Mouse (Mus musculus): ENCODE measurements around the gene Cggbp1. TPM values are rescaled to one million over a fixed set of nuclear protein-coding genes. Genes with fewer than 3 reads are reported as not detected.

The Cggbp1 gene
- total RNA-seq, 2 experiments from 2014 or later: 54.0 to 59.8 TPM

- DNase-seq (ENCODE audit: low spot score in 2 of 2): no peak
- intact Hi-C loops (cut with DNase I): no loop called here
Observed at GRCm38 (mm10) chr16:64869621-64870020, 17.8 kb downstream of the Cggbp1 start.

- no peak for DNase-seq (ENCODE audit: low spot score in 2 of 2)
- intact Hi-C loops (cut with DNase I): loop anchor here (2.0 kb wide), 1 partner anchor 19 kb away; no protein-coding TSS in a partner anchor
Observed at GRCm38 (mm10) chr16:64872296-64872695, 20.5 kb downstream of the Cggbp1 start.

DNA sequence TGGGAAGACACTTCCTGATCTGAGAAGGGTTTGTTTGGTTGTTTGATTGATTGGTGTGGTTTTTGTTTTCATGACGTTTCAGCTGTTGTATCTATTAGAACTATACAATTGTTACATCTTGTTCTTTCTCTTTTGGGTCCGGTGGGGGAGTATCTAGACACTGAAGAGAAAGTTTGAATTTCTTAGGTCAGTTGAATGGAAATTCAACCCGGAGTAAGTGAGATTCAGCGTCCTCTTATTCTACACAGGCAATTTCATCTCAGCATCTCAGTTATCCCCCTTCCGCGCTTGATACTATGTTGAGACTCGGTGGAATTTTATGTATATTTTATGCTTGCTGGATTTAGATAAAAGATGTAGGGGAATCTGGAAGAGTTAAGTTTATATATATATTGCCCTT is 21.0 kb downstream of the Cggbp1 start:
- intact Hi-C loops (cut with DNase I): loop anchor here (2.0 kb wide), 1 partner anchor 20 kb away; no protein-coding TSS in a partner anchor

DNA sequence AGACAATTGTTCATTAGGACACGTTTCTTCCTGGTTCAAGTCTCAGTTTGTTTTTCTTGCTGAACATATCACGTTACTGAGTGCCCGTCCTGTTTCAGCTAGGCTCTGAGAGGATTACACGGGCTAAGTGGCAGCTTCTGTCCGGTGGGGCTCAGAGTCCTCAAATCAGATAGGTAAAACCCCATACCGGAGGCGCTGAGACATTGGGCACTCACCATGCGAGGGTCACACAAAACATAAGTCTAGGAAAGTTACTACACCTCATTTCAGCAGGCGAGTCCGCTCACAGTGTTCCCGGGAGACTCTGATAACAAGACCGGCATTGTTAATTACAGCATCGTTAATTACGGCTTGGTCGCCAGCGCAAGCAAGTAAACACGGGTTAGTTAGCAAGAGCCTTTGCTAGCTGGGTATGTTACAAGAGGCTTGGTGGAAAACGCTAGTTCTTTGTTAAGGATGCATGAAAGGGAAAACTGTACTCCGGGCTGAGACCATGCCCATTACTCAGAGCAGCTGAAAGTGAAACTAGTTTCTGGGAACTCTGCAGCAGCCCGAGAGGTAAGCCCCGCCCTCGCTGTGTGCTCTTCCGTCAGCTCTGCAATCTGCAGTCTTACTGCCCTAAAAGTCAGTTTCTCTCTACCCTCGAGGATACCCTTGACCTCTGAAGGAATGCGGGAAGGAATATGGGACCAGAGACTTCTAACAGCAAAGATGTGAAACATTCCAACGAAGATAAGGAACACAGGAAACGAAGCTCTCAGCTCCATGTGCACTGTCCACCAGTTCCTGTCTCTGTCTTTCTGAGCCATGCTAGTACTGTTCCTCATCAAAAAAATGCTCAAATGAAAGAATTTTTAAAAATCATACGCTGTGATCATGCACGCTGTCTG is 21.9 kb downstream of the Cggbp1 start:
- intact Hi-C loops (cut with DNase I): loop anchor here (2.0 kb wide), 1 partner anchor 21 kb away; no protein-coding TSS in a partner anchor
- peak; percentile 54 for DNase-seq (ENCODE audit: low spot score in 2 of 2)

More for the DNA sequence above, 21.0 kb downstream of the Cggbp1 start:
- DNase-seq (ENCODE audit: low spot score in 2 of 2): no peak

- intact Hi-C loops (cut with DNase I): no loop called here
- DNase-seq (ENCODE audit: low spot score in 2 of 2): no peak
Observed at GRCm38 (mm10) chr16:64875384-64875783, 23.6 kb downstream of the Cggbp1 start.

GRCm38 (mm10) chr16:64875822-64876221 is 24.0 kb downstream of the Cggbp1 start:
- intact Hi-C loops (cut with DNase I): no loop called here
- no peak for DNase-seq (ENCODE audit: low spot score in 2 of 2)

GRCm38 (mm10) chr16:64876631-64877265 is 25.0 kb downstream of the Cggbp1 start:
- DNase-seq (ENCODE audit: low spot score in 2 of 2): no peak
- intact Hi-C loops (cut with DNase I): no loop called here

GRCm38 (mm10) chr16:64877314-64877713 is 25.5 kb downstream of the Cggbp1 start:
- intact Hi-C loops (cut with DNase I): no loop called here
- DNase-seq (ENCODE audit: low spot score in 2 of 2): no peak

DNA sequence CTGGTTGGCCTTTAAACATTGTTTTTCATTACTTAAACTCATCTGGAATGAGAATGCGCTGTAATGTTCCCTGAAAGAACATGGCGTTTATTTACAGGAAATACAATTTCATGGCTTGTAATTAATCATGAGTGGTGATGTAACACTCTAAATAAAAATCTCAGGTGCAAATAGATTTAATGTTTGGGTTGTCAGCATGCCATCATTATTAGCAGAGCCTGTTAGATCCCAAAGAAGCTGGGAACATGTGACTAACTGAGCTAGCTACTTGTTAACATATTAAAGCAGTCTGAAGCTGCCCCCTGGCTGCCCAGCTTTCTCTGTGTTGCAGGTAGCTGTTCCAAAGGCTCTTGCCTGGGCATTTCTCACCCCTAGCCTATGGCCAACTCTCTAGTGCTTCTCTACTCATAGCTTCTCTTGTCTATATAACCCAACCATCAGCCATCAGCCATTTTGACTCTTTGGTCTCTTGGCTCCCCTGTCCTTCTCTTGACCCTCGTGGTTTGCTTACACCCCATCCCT is 26.9 kb downstream of the Cggbp1 start:
- no peak for DNase-seq (ENCODE audit: low spot score in 2 of 2)
- intact Hi-C loops (cut with DNase I): no loop called here

DNA sequence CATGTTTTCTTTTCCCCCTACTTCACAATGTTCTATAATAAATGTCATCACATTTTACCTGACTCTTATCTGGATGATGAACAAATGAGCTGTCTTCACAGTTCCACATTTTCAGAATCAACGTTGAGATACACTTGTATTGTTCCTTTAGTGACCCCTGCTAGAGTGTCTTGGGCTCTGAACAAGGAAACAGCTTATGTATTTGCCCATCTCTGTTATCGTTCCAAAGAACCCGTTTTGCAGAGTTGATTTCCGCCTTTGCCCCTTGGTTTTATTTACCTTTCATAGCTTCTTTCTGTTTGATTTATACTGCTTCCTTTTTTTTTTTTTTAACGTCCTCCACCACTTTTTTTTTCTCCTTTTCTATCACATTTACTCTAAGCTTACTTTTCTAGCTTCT is 27.9 kb downstream of the Cggbp1 start:
- no peak for DNase-seq (ENCODE audit: low spot score in 2 of 2)
- intact Hi-C loops (cut with DNase I): no loop called here

DNA sequence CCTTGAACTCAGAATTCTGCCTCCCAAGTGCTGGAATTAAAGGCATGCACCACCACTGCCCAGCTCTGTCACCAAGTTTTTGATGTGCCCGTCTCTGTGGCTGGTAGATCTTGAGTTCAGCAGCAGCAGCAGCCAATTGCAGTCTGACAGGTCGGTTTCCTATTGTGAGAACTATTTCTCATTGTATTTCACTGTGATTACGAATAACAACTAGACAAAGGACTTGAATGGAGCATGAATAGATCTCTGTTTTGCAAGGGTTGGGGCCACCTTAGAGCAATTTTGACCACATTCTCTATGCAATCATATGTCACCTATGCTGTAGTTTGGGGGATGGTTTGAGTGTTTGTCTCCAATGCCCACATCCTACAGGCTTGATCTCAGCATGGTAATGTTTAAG is 29.2 kb downstream of the Cggbp1 start:
- no peak for DNase-seq (ENCODE audit: low spot score in 2 of 2)
- intact Hi-C loops (cut with DNase I): no loop called here

DNA sequence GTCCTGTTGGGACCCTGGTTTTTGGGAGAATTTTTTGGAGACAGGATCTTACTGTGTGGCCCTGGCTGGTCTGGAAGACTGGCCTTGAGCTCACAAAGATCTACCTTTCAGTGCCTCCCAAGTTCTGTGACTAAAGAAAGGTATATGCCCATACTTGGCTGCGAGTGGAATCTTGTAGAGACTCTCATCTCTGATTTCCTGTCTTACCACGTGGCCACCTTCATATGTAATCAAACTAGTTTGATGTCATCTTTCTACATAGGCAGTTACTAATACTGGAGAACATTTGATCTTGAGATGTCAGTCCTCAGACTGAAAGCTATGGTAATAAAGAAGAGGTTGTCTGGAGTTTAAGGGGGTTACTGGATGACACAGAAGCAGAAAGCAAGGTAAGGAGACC is 29.6 kb downstream of the Cggbp1 start:
- DNase-seq (ENCODE audit: low spot score in 2 of 2): no peak
- intact Hi-C loops (cut with DNase I): no loop called here

- intact Hi-C loops (cut with DNase I): no loop called here
- DNase-seq (ENCODE audit: low spot score in 2 of 2): no peak
Observed at GRCm38 (mm10) chr16:64883896-64884295, 32.1 kb downstream of the Cggbp1 start.

DNA sequence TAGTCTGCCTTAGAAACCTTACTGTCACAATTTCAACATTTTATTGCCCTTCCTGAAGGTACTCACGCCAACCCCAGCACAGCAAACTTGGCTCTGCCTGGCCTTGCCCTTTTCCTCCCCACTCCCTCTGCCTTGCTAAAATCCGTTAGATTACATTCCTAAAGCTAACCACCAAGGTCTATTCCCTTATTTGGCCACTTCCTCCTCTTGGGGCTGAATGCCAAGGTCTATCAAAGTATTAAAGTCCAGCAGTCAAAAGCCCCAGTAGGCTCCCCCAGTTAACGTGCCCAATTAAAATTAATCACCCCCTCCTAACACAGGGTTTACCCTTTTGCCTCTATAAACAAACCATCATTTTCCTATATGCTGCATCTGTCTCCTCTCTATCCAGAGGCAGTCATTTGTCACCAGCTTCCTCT is 32.6 kb downstream of the Cggbp1 start:
- no peak for DNase-seq (ENCODE audit: low spot score in 2 of 2)
- intact Hi-C loops (cut with DNase I): no loop called here

DNA sequence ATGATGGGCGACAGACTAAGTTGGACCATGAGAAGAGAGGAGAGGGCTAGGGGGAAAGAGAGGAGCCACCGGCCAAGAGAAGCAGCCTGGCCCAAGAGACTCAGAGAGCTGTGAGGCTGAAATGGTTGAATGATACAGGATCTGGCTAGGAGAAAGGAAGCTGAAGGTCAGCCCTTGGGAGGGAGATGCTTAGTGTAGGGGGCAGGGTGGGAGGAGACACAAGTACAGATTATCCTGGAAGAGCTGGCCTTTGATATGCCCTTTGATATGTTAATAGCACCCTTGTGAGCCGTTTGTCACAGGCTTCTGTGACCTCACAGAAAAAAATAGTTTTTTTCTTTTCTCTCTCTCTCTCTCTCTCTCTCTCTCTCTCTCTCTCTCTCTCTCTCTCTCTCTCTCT is 33.3 kb downstream of the Cggbp1 start:
- intact Hi-C loops (cut with DNase I): no loop called here
- no peak for DNase-seq (ENCODE audit: low spot score in 2 of 2)

DNA sequence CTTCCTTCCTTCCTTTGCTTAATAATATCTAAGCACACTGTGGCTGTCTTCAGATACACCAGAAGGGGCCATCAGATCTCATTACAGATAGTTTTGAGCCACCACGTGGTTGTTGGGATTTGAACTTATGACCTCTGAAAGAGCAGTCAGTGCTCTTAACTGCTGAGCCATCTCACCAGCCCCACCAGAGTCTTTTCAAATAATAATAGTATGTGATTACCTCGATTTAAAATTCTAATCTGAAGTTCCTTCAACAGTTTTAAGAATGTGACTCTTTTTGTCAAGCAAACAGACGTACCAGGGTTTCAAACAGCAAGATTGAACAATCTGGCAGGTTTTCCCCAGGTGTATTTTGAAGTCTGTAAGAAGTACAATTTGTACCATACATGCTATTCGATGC is 33.8 kb downstream of the Cggbp1 start:
- intact Hi-C loops (cut with DNase I): no loop called here
- DNase-seq (ENCODE audit: low spot score in 2 of 2): no peak

DNA sequence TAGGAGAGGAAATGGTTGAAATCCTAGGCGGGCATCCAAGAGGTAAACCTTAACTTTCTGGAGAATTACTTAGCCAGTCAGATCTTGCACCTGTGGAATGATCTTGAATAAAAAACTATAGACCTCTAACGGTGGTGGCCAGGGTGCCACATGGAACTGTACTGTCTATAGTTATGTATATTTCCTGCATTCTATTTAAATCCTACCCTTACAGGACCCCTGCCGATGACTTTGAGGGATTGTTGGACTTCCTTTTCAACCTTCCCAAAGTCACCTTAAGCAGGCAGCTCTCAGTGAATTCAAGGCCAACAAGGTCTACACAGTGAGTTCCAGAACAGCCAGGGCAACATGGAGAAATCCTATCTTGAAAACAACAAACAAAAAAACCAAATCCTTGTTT is 37.7 kb downstream of the Cggbp1 start:
- DNase-seq (ENCODE audit: low spot score in 2 of 2): no peak
- intact Hi-C loops (cut with DNase I): no loop called here

DNA sequence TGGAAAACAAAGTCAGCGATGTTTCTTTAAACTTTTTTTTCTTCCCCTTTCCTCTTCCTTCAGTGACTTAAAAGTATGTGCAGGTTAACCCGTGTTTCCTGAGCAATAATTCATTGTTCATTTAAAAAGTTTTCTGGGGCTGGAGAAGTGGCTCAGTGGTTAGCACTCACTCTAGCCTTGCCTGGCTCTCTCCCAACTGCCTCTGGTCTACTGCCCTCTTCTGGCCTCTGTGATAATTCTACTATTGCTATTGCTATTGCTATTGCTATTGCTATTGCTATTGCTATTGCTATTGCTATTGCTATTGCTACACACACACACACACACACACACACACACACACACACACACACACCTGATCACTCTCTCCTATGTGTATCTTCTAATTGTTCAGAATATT is 47.3 kb downstream of the Cggbp1 start:
- no peak for DNase-seq (ENCODE audit: low spot score in 2 of 2)

GRCm38 (mm10) chr16:64903328-64903727 is 51.5 kb downstream of the Cggbp1 start:
- intact Hi-C loops (cut with DNase I): loop anchor here (2.0 kb wide), 1 partner anchor 593 kb away; no protein-coding TSS in a partner anchor
- DNase-seq (ENCODE audit: low spot score in 2 of 2): no peak

More for the DNA sequence above, 47.3 kb downstream of the Cggbp1 start:
- intact Hi-C loops (cut with DNase I): no loop called here

- peak; percentile 16 to 46 for DNase-seq (ENCODE audit: low spot score in 2 of 2)
- intact Hi-C loops (cut with DNase I): loop anchor here (1.0 kb wide), 1 partner anchor 565 kb away; no protein-coding TSS in a partner anchor
Observed at GRCm38 (mm10) chr16:64907112-64907511, 55.3 kb downstream of the Cggbp1 start.
